Mouse (Mus musculus): ENCODE measurements around the gene E2f6. TPM values are rescaled to one million over a fixed set of nuclear protein-coding genes. Genes with fewer than 3 reads are reported as not detected.

E2f6 gene
- polyA plus RNA-seq, 1 experiment from 2014 or later: 59.8 TPM

GRCm38 (mm10) chr12:16836188-16836587 is 25.4 kb downstream of the E2f6 start:
- Histone ChIP-seq H3K4me1 (no peaks in the 10 kb centered on the region), H3K9ac (no peak overlapping the region), H3K9me3 (peaks cover 5% of the 10 kb centered on the region; the same call in 1 of the 2 replicates), H3K36me3 (no peaks in the 10 kb centered on the region), H3K27ac (no peak overlapping the region), H3K27me3 (no peaks in the 10 kb centered on the region), H3K4me3 (no peak overlapping the region), H3K4me2 (replicated peaks) (no peak overlapping the region)
- ATAC-seq (ENCODE audit: low FRiP score, low read depth): peak; percentile 48; the same call in 1 of the 2 replicates
- WGBS: 59% methylated on average over 9 of the region's 9 CpGs

- peaks cover 5% of the 10 kb centered on the region; the same call in 1 of the 2 replicates for H3K9me3 ChIP-seq
- no peak overlapping the region for H3K4me3 ChIP-seq
- 83% methylated on average over 4 of the region's 4 CpGs for WGBS
- H3K27me3 ChIP-seq: no peaks in the 10 kb centered on the region
- H3K27ac ChIP-seq: no peak overlapping the region
- H3K36me3 ChIP-seq: no peaks in the 10 kb centered on the region
- no peak overlapping the region for H3K4me2 ChIP-seq (replicated peaks)
- no peak overlapping the region for H3K9ac ChIP-seq
- no peak for ATAC-seq (ENCODE audit: low FRiP score, low read depth)
- H3K4me1 ChIP-seq: no peaks in the 10 kb centered on the region
Measured at GRCm38 (mm10) chr12:16837766-16838165, 27.0 kb downstream of the E2f6 start.

GRCm38 (mm10) chr12:16840842-16841782 is 30.3 kb downstream of the E2f6 start:
- no peak overlapping the region for H3K4me3 ChIP-seq
- no peaks in the 10 kb centered on the region for H3K27me3 ChIP-seq
- ATAC-seq (ENCODE audit: low FRiP score, low read depth): no peak
- WGBS: 72% methylated on average over 8 of the region's 8 CpGs
- H3K27ac ChIP-seq: no peak overlapping the region
- H3K36me3 ChIP-seq: no peaks in the 10 kb centered on the region
- peaks cover 5% of the 10 kb centered on the region; the same call in 1 of the 2 replicates for H3K9me3 ChIP-seq
- H3K9ac ChIP-seq: no peak overlapping the region
- no peak overlapping the region for H3K4me2 ChIP-seq (replicated peaks)
- peaks cover 7% of the 10 kb centered on the region for H3K4me1 ChIP-seq

GRCm38 (mm10) chr12:16844623-16845592 is 34.1 kb downstream of the E2f6 start:
- Histone ChIP-seq H3K9me3 (no peaks in the 10 kb centered on the region), H3K4me3 (no peak overlapping the region), H3K36me3 (no peaks in the 10 kb centered on the region), H3K9ac (no peak overlapping the region), H3K4me2 (replicated peaks) (no peak overlapping the region), H3K4me1 (peaks cover 7% of the 10 kb centered on the region), H3K27ac (no peak overlapping the region), H3K27me3 (no peaks in the 10 kb centered on the region)
- peak; percentile 54; the same call in 1 of the 2 replicates for ATAC-seq (ENCODE audit: low FRiP score, low read depth)
- WGBS: 52% methylated on average over 13 of the region's 14 CpGs

GRCm38 (mm10) chr12:16847204-16847792 is 36.5 kb downstream of the E2f6 start:
- Histone ChIP-seq H3K27ac (no peak overlapping the region), H3K4me2 (replicated peaks) (no peak overlapping the region), H3K9ac (no peak overlapping the region), H3K4me1 (peaks cover 14% of the 10 kb centered on the region), H3K36me3 (no peaks in the 10 kb centered on the region), H3K9me3 (no peaks in the 10 kb centered on the region), H3K4me3 (no peak overlapping the region), H3K27me3 (no peaks in the 10 kb centered on the region)
- WGBS: 86% methylated on average over 4 of the region's 4 CpGs
- ATAC-seq (ENCODE audit: low FRiP score, low read depth): no peak

- 83% methylated on average over 2 of the region's 2 CpGs for WGBS
- Histone ChIP-seq H3K4me1 (peaks cover 14% of the 10 kb centered on the region), H3K4me2 (replicated peaks) (no peak overlapping the region), H3K27me3 (no peaks in the 10 kb centered on the region), H3K4me3 (no peak overlapping the region), H3K36me3 (no peaks in the 10 kb centered on the region), H3K9me3 (no peaks in the 10 kb centered on the region), H3K9ac (no peak overlapping the region), H3K27ac (no peak overlapping the region)
- ATAC-seq (ENCODE audit: low FRiP score, low read depth): no peak
Measured at GRCm38 (mm10) chr12:16848501-16848900, 37.7 kb downstream of the E2f6 start.

- no peak overlapping the region for H3K27ac ChIP-seq
- WGBS: 43% methylated on average over 2 of the region's 2 CpGs
- no peaks in the 10 kb centered on the region for H3K9me3 ChIP-seq
- H3K4me2 ChIP-seq (replicated peaks): no peak overlapping the region
- H3K4me1 ChIP-seq: peaks cover 10% of the 10 kb centered on the region
- no peak overlapping the region for H3K4me3 ChIP-seq
- H3K9ac ChIP-seq: no peak overlapping the region
- H3K27me3 ChIP-seq: no peaks in the 10 kb centered on the region
- H3K36me3 ChIP-seq: no peaks in the 10 kb centered on the region
- ATAC-seq (ENCODE audit: low FRiP score, low read depth): no peak
Measured at GRCm38 (mm10) chr12:16849821-16850220, 39.1 kb downstream of the E2f6 start.

- Histone ChIP-seq H3K27me3 (no peaks in the 10 kb centered on the region), H3K36me3 (no peaks in the 10 kb centered on the region), H3K4me3 (no peak overlapping the region), H3K27ac (no peak overlapping the region), H3K4me1 (peaks cover 9% of the 10 kb centered on the region), H3K4me2 (replicated peaks) (no peak overlapping the region), H3K9ac (no peak overlapping the region), H3K9me3 (no peaks in the 10 kb centered on the region)
- 49% methylated on average over 16 of the region's 16 CpGs for WGBS
- ATAC-seq (ENCODE audit: low FRiP score, low read depth): peak; percentile 46; the same call in 1 of the 2 replicates
Measured at GRCm38 (mm10) chr12:16850431-16851375, 39.9 kb downstream of the E2f6 start.

- no peak overlapping the region for H3K9ac ChIP-seq
- no peaks in the 10 kb centered on the region for H3K27me3 ChIP-seq
- no peaks in the 10 kb centered on the region for H3K9me3 ChIP-seq
- no peaks in the 10 kb centered on the region for H3K36me3 ChIP-seq
- 83% methylated on average over 11 of the region's 11 CpGs for WGBS
- no peak for ATAC-seq (ENCODE audit: low FRiP score, low read depth)
- peaks cover 16% of the 10 kb centered on the region for H3K4me1 ChIP-seq
- H3K4me3 ChIP-seq: no peak overlapping the region
- no peak overlapping the region for H3K27ac ChIP-seq
- H3K4me2 ChIP-seq (replicated peaks): no peak overlapping the region
Measured at GRCm38 (mm10) chr12:16853431-16854165, 42.8 kb downstream of the E2f6 start.

GRCm38 (mm10) chr12:16855632-16856305 is 45.0 kb downstream of the E2f6 start:
- peaks cover 15% of the 10 kb centered on the region for H3K4me1 ChIP-seq
- 30% methylated on average over 6 of the region's 6 CpGs for WGBS
- 0 out of 2 replicates have a peak overlapping the region, but pooled peaks have one; percentile 12 for H3K4me2 ChIP-seq (replicated peaks)
- no peak overlapping the region for H3K9ac ChIP-seq
- H3K27me3 ChIP-seq: no peaks in the 10 kb centered on the region
- H3K4me3 ChIP-seq: no peak overlapping the region
- no peaks in the 10 kb centered on the region for H3K36me3 ChIP-seq
- H3K9me3 ChIP-seq: no peaks in the 10 kb centered on the region
- H3K27ac ChIP-seq: no peak overlapping the region
- ATAC-seq (ENCODE audit: low FRiP score, low read depth): peak; percentile 70; the same call in 1 of the 2 replicates
